Mouse (Mus musculus): ENCODE results near the gene Zfp518b. TPM values are rescaled to one million over a fixed set of nuclear protein-coding genes. Genes with fewer than 3 reads are reported as not detected.

Gene Zfp518b
- polyA plus RNA-seq, 1 experiment from 2014 or later: 10.2 TPM

GRCm38 (mm10) chr5:38618908-38619307 is 65.7 kb downstream of the Zfp518b start:
- Histone ChIP-seq H3K27me3 (replicated peaks; ENCODE audit: control insufficient read depth, insufficient read depth, low read length) (no peaks in the 10 kb centered on the region), H3K4me2 (no peak overlapping the region), H3K4me3 (ENCODE audit: low read depth, low read length) (no peak overlapping the region), H3K4me1 (replicated peaks; ENCODE audit: control insufficient read depth, insufficient read depth, low read length) (no peaks in the 10 kb centered on the region), H3K9me3 (ENCODE audit: control insufficient read depth, low read length) (no peaks in the 10 kb centered on the region), H3K27ac (ENCODE audit: low read depth, low read length) (no peak overlapping the region), H3K36me3 (ENCODE audit: control insufficient read depth, insufficient read depth, low read length) (no peaks in the 10 kb centered on the region), H3K9ac (ENCODE audit: low read depth, low read length) (no peak overlapping the region)
- no peak for DNase-seq (ENCODE audit: low spot score)
- WGBS: 55% methylated on average over 3 of the region's 3 CpGs
- ATAC-seq (replicated peaks; ENCODE audit: low FRiP score): no peak

Other genes with a start within 250 kb of the Zfp518b start
- gene Slc2a9, start 181.7 kb downstream of the Zfp518b start, polyA plus RNA-seq (2014; fragmentation: Nextera tagmentation; extraction: Ambion mirVana): 0.60 and 1.8 TPM in 2 replicates
- 178 and 184 TPM in 2 replicates for gene Wdr1, start 121.6 kb downstream of the Zfp518b start, polyA plus RNA-seq (2014; fragmentation: Nextera tagmentation; extraction: Ambion mirVana)
- gene Clnk, start 192.0 kb upstream of the Zfp518b start, polyA plus RNA-seq (2014; fragmentation: Nextera tagmentation; extraction: Ambion mirVana): 0.10 TPM in 1 of 2 replicates, not detected in the other

Data from liver, embryonic 11.5 days (tissue).